Mouse (Mus musculus) kidney, adult 9 months (tissue): ENCODE measurements around the gene Ms4a4a.

Experiments used
- DNase-seq: peaks from one replicate; pipeline ENCODE4 v3.0.0; 2022

The Ms4a4a gene

DNA sequence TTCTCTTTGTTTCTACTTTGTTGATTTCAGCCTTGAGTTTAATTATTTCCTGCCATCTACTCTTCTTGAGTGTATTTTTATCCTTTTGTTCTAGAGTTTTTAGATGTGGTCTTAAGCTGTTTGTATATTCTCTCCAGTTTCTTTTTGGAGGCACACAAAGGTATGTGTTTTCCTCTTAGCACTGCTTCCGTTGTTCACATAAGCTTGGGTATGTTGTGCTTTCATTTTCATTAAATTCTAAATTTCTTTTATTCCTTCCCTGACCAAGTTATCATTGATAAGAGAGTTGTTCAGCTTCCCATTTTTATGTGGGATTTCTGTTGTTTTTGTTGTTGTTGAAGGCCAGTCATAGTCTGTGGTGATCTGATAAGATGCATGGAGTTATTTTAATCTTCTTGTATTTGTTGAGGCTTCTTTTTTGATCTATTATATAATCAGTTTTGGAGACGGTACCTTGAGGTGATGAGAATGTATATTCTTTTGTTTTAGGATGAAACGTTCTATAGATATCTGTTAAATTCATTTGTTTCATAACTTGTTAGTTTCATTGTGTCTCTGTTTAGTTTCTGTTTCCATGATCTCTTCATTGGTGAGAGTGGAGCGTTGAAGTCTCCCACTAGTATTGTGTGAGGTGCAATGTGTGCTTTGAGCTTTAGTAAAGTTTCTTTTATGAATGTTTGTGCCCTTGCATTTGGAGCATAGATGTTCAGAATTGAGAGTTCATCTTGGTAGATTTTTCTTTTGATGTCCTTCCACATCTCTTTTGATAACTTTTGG lies 59.9 kb downstream of the Ms4a4a start:
- DNase-seq, result no peak
